Mouse (Mus musculus): ENCODE results near the gene Carnmt1. TPM values are rescaled to one million over a fixed set of nuclear protein-coding genes. Genes with fewer than 3 reads are reported as not detected.

The Carnmt1 gene
- 5.9 and 6.3 TPM in 2 replicates for polyA plus RNA-seq (2012; rRNA removed)

DNA sequence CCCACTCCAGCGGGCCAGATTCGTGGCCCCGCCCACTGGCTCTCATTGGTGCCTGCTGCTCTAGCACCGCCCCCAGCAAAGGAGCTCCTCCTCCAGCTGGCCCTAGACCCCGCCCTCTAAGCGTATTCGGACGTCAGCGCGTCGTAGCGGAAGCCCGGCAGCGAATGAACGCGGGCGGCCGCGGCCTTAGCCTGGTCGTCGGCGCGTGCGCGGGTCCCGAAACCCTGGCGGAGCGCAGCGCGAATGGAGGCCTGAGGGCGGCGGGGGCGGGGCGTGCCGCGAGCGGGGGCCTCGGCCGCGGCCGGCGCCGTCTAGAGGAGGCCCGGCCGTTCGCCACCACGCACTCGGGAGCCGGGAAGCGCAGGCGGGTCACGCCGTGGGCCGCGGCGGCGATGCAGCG is at the start of gene Carnmt1:
Gene Carnmt1, plus strand, starts transcription at position 157 of the 400 bp plus-strand sequence.
- Histone ChIP-seq H3K4me1 (ENCODE audit: control insufficient read depth, insufficient read depth, low read length) (peaks cover 9% of the 10 kb centered on the region; the same call in 1 of the 2 replicates), H3K36me3 (ENCODE audit: control insufficient read depth, insufficient read depth, low read length) (no peaks in the 10 kb centered on the region), H3K27ac (ENCODE audit: insufficient read depth, low read depth, low read length) (peak within 1 kb of the TSS; percentile 72), H3K4me3 (ENCODE audit: insufficient read depth, low read depth, low read length) (peak within 1 kb of the TSS; percentile 58), H3K27me3 (replicated peaks; ENCODE audit: control insufficient read depth, insufficient read depth, low read length) (no peaks in the 10 kb centered on the region)
- under 1% methylated on average over 58 of the region's 58 CpGs for WGBS
- no peak for TF ChIP-seq CTCF (conservative IDR thresholded peaks at IDR 0.05; ENCODE audit: insufficient read depth, insufficient read length, low read depth, low read length)
- no peak for TF ChIP-seq POLR2A (IDR thresholded peaks at IDR 0.05; ENCODE audit: low read depth, low read length)
- peak; percentile 99 for DNase-seq

DNA sequence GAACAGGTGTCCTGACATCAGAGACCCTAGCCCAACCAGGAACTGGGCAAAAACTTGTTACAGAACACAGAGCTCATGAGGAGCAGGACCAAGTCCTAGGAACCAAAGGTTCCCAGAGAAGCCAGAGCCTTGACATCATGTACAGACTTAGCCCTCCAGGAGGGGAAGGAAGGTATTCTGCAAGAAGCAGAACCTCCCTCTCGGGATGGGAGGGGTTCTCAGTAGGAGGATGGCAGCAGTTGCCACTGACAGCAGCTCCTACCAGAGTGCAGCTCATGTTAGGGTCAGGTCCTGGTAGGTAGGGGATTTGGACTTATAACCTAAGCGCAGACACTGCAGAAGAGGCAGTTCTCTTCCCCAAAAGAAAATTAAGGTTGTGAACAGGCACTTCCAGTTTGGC is 46.7 kb upstream of the Carnmt1 start:
- no peak for DNase-seq
- TF ChIP-seq CTCF (conservative IDR thresholded peaks at IDR 0.05; ENCODE audit: insufficient read depth, insufficient read length, low read depth, low read length) (no peak), POLR2A (IDR thresholded peaks at IDR 0.05; ENCODE audit: low read depth, low read length) (no peak)
- WGBS: 69% methylated on average over 2 of the region's 2 CpGs
- Histone ChIP-seq H3K36me3 (ENCODE audit: control insufficient read depth, insufficient read depth, low read length) (no peaks in the 10 kb centered on the region), H3K27ac (ENCODE audit: insufficient read depth, low read depth, low read length) (no peak overlapping the region), H3K4me3 (ENCODE audit: insufficient read depth, low read depth, low read length) (no peak overlapping the region), H3K27me3 (replicated peaks; ENCODE audit: control insufficient read depth, insufficient read depth, low read length) (no peaks in the 10 kb centered on the region), H3K4me1 (ENCODE audit: control insufficient read depth, insufficient read depth, low read length) (peaks cover 17% of the 10 kb centered on the region)

DNA sequence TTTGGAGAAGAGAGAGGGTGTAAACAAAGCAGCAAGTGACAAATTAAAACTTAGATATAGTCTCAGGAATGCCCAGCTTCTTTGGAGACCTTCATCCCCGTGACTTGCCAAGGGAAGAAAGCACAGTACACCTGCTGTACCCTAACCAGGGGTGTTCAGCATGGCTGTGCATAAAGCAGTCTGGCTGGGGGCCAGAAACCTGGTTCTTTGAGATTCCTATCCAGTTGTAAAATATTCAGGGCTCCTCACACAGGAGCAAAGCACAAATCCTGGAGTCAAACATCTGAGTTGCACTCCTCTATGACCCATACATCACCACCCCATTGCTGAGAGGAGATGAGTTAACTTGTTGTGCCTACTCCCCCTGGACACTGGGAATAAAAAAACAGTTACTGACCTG is 41.0 kb upstream of the Carnmt1 start:
- H3K27me3 ChIP-seq (replicated peaks; ENCODE audit: control insufficient read depth, insufficient read depth, low read length): no peaks in the 10 kb centered on the region
- peak overlapping the region; percentile 98 for H3K27ac ChIP-seq (ENCODE audit: insufficient read depth, low read depth, low read length)
- no peak for TF ChIP-seq POLR2A (IDR thresholded peaks at IDR 0.05; ENCODE audit: low read depth, low read length)
- TF ChIP-seq CTCF (conservative IDR thresholded peaks at IDR 0.05; ENCODE audit: insufficient read depth, insufficient read length, low read depth, low read length): no peak
- peak; percentile 95 for DNase-seq
- WGBS: 21% methylated on average over 1 of the region's 1 CpGs
- peaks cover 13% of the 10 kb centered on the region for H3K4me1 ChIP-seq (ENCODE audit: control insufficient read depth, insufficient read depth, low read length)
- H3K4me3 ChIP-seq (ENCODE audit: insufficient read depth, low read depth, low read length): no peak overlapping the region
- no peaks in the 10 kb centered on the region for H3K36me3 ChIP-seq (ENCODE audit: control insufficient read depth, insufficient read depth, low read length)

DNA sequence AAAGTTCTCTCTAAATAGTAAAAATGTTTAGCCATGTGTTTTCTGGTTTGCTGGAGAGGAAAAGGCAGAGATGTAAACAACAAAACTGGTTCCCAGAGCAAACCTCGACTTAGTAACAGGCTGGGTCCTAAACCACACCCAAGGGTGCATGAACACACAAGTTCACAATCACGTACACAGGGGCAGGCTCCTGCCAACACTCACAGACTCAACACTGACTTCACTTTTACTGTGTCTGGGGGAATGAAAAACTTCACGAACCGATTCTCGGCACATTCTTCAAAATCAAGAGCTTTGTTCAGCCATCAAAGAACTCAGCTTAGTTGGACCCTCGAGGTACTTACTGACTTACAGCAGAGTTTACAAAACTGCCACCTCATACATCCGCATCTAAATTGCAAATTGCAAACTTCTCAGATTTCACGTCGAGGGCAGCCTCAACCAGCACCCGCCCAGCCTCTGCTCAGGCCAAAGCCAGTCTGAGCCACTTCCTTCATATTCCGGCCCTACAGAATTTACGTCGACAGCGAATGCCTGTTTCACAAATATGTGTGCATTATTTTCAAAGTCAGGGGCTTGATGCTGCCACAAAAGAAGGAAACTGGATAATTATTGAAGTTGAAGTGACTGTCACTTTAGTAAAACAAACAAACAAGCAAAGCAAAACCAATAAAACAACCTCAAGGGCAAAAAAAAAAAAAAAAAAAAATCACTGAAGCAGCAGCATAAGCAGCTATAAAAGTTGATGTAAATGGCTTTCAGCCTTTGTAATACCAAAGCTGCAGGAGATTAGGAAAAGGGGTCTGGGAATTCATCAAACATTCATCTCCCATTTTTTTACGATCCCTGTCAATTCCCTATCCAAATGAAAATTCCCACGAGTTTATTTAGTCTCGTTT is 40.1 kb upstream of the Carnmt1 start:
- Histone ChIP-seq H3K4me3 (ENCODE audit: insufficient read depth, low read depth, low read length) (peak overlapping the region; percentile 94), H3K36me3 (ENCODE audit: control insufficient read depth, insufficient read depth, low read length) (no peaks in the 10 kb centered on the region), H3K27me3 (replicated peaks; ENCODE audit: control insufficient read depth, insufficient read depth, low read length) (no peaks in the 10 kb centered on the region), H3K27ac (ENCODE audit: insufficient read depth, low read depth, low read length) (peak overlapping the region; percentile 98), H3K4me1 (ENCODE audit: control insufficient read depth, insufficient read depth, low read length) (peaks cover 13% of the 10 kb centered on the region)
- TF ChIP-seq CTCF (conservative IDR thresholded peaks at IDR 0.05; ENCODE audit: insufficient read depth, insufficient read length, low read depth, low read length) (no peak), POLR2A (IDR thresholded peaks at IDR 0.05; ENCODE audit: low read depth, low read length) (no peak)
- under 1% methylated on average over 17 of the region's 17 CpGs for WGBS
- peak; percentile 80 for DNase-seq

DNA sequence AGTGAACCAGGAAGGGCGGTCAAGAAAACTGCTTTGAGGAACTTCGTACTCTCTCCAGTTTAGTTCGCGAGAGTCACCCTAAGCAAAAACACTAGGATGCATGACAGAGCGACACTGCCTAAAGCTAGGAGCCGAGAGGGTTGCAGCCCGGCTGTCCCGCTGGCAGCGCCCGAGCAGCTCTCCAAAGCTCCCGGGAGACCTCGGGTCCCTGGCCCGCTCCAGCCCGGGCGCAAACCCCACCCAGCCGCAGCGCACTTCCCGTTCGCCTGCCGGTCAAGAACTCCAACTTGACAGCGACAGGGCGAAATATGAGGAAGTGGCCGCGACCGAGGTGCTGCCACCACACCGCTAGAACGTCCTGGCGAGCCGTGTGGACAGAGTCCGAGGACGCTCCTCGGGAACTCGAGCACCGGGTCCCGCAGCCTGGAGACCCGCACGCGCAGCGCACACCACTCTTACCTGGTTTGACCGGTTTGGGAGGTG is 39.4 kb upstream of the Carnmt1 start:
- no peaks in the 10 kb centered on the region for H3K27me3 ChIP-seq (replicated peaks; ENCODE audit: control insufficient read depth, insufficient read depth, low read length)
- under 1% methylated on average over 40 of the region's 40 CpGs for WGBS
- H3K4me3 ChIP-seq (ENCODE audit: insufficient read depth, low read depth, low read length): peak overlapping the region; percentile 94
- peak; percentile 74 for DNase-seq
- H3K4me1 ChIP-seq (ENCODE audit: control insufficient read depth, insufficient read depth, low read length): peaks cover 13% of the 10 kb centered on the region
- TF ChIP-seq POLR2A (IDR thresholded peaks at IDR 0.05; ENCODE audit: low read depth, low read length) (no peak), CTCF (conservative IDR thresholded peaks at IDR 0.05; ENCODE audit: insufficient read depth, insufficient read length, low read depth, low read length) (no peak)
- no peaks in the 10 kb centered on the region for H3K36me3 ChIP-seq (ENCODE audit: control insufficient read depth, insufficient read depth, low read length)
- peak overlapping the region; percentile 98 for H3K27ac ChIP-seq (ENCODE audit: insufficient read depth, low read depth, low read length)

DNA sequence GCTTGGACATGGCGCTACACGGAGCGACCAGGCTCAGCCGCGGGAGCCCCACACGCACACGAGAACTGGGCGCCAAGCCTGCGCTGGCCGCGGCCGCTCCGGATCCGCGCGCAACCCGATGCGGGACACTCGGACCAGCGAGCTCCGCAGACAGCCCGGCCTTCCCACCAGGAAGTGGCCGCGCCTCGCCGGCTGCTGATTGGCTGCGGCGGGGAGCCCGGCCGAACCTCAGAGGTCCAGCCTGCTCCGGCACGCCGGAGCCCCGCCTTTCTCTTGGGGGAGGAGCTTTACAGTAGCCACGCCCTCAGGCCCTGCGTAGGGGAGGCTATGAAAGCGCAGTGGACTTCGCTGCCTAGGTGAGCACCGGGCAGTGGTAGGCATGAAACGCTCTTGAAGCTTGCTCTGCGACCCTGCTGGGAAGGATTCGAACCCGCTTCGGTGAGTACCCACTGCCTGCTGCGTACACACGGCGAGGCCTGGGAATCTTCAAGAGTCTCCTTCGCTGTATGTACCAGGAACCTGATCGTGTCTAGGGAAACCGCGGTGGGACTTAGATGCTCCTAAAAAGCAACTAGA is 38.8 kb upstream of the Carnmt1 start, which contains the start of the genes Ostf1 and Nmrk1:
Gene Ostf1, minus strand, starts transcription at position 180 of the 576 bp plus-strand sequence.
Gene Nmrk1, plus strand, starts transcription at position 307 of the 576 bp plus-strand sequence.
- Histone ChIP-seq H3K4me1 (ENCODE audit: control insufficient read depth, insufficient read depth, low read length) (peaks cover 13% of the 10 kb centered on the region), H3K4me3 (ENCODE audit: insufficient read depth, low read depth, low read length) (peak within 1 kb of the TSS; percentile 94), H3K27me3 (replicated peaks; ENCODE audit: control insufficient read depth, insufficient read depth, low read length) (no peaks in the 10 kb centered on the region), H3K27ac (ENCODE audit: insufficient read depth, low read depth, low read length) (peak within 1 kb of the TSS; percentile 98), H3K36me3 (ENCODE audit: control insufficient read depth, insufficient read depth, low read length) (no peaks in the 10 kb centered on the region)
- under 1% methylated on average over 51 of the region's 51 CpGs for WGBS
- peak; percentile 98 for DNase-seq
- TF ChIP-seq POLR2A (IDR thresholded peaks at IDR 0.05; ENCODE audit: low read depth, low read length) (peak; percentile 99), CTCF (conservative IDR thresholded peaks at IDR 0.05; ENCODE audit: insufficient read depth, insufficient read length, low read depth, low read length) (no peak)

Measured in kidney, adult 2 months (tissue).